In the genomic region with DNA sequence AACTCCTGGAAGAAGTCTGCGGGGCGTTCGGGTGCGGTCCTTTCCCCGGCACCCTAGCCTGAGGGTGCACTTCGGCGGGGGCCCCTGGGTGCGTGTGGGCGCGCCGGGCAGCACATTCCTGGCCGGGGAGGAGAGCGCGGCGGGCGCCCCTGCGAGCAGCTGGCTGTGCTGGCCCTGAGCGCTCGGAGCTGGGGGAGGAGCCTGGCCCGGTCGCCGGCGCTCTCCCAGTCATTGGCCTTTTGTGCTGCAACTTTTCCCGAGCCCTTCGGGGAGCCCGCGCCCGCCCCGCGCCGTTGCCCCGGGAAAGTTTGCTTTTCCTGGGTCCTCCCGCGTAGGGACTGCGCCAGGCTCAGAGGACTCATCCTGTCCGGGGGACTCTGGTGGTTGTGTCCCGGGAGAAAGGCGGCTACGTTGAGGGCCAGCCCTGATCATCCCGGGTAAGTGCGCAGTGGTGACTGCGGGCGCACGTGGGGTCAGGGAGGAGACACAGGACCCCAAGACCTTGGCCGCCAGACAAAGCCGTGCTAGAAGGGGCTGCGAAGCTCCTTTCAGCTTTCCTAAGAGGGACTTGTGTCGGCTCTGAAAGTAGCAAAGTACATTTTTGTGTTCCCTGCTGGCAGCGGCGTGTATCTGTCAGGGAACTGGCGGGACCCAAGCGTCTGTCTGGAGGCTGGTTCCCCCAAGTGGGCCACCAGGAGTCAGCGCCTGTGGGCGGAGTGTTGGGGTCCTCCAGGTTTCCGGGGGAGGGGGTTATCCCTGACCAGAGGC, we compare ENCODE assay signal across 8 mouse cellular contexts.
A peak's percentile ranks its signal among the peaks of the same experiment; 100 is the strongest.
DNase-seq lines count a peak whose midpoint lies in the region.

No protein-coding gene starts in this region.

- peak; percentile 38 for DNase-seq in left cerebral cortex, postnatal 4 days
- no peak for DNase-seq in left cerebral cortex, postnatal 14 days (ENCODE audit: low spot score in 2 of 2)
- peak; percentile 54 for DNase-seq in embryo, embryonic 11.5 days (ENCODE audit: low read depth, low spot score)
- DNase-seq in heart, adult 9 months (ENCODE audit: low spot score in 2 of 2), result peak; percentile 85 to 87
- peak; percentile 81 for DNase-seq in kidney, adult 8-10 months
- peak; percentile 87 for DNase-seq in lung, postnatal 10 days
- peak; percentile 71 for DNase-seq in ovary, postnatal 14 days (ENCODE audit: low spot score)
- DNase-seq in urinary bladder, postnatal 14 days (ENCODE audit: low spot score), result peak; percentile 83

- intact Hi-C loops in left cerebral cortex, postnatal 4 days (cut with DNase I), result no loop called here
- intact Hi-C loops in left cerebral cortex, postnatal 14 days (cut with DNase I), result no loop called here

Comparison
In these comparisons a context has a peak if more than half of its experiments do, and no peak if none do; other contexts are left out.
1. DNase-seq: peak in left cerebral cortex, postnatal 4 days (single experiment), embryo, embryonic 11.5 days (single experiment), heart, adult 9 months (2 of 2), kidney, adult 8-10 months (2 of 2), lung, postnatal 10 days (single experiment), ovary, postnatal 14 days (single experiment) and urinary bladder, postnatal 14 days (single experiment); none in left cerebral cortex, postnatal 14 days (0 of 2).